Mouse (Mus musculus): ENCODE measurements around the gene Rai1. TPM values are rescaled to one million over a fixed set of nuclear protein-coding genes. Genes with fewer than 3 reads are reported as not detected.
A peak's percentile ranks its signal among the peaks of the same experiment; 100 is the strongest.

Gene Rai1
- polyA plus RNA-seq, 1 experiment from 2014 or later: 28.3 TPM

DNA sequence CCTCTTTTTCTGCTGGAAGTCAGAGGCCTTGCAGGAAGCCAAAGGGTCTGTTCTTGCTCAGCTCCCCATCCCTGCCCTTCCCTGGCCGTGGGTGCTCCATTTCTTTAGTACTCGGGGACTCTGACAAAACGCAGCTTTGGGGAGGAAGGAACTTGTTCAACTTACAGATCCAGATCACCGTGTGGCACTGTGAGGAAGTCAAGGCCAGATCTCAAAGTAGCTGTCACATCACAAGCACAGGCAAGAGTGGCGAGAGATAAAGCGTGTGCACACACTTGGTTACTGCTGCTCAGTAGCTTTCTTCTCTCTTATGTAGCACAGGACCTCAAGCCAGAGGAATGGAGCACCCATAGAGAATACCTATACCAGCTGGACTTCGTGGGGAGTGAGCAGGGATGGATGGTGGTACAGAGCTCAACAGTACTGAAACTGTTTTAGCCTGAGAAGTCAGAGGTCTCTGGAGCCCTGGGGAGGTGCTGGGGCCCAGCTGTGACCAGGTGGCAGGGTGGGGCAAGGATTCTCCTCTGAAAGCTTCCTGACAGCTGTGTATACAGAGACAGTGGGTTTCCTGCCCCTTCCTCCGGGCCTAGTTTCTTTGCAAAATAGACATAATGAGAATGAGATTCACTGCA lies 5.1 kb upstream of the Rai1 start:
- Histone ChIP-seq H3K4me2 (replicated peaks) (no peak overlapping the region), H3K27ac (replicated peaks) (no peak overlapping the region), H3K4me3 (no peak overlapping the region), H3K9ac (replicated peaks) (no peak overlapping the region), H3K36me3 (no peaks in the 10 kb centered on the region), H3K27me3 (no peaks in the 10 kb centered on the region), H3K4me1 (peaks cover 14% of the 10 kb centered on the region), H3K9me3 (no peaks in the 10 kb centered on the region)
- no peak for ATAC-seq (ENCODE audit: low FRiP score, low read depth)
- WGBS: 82% methylated on average over 8 of the region's 8 CpGs

DNA sequence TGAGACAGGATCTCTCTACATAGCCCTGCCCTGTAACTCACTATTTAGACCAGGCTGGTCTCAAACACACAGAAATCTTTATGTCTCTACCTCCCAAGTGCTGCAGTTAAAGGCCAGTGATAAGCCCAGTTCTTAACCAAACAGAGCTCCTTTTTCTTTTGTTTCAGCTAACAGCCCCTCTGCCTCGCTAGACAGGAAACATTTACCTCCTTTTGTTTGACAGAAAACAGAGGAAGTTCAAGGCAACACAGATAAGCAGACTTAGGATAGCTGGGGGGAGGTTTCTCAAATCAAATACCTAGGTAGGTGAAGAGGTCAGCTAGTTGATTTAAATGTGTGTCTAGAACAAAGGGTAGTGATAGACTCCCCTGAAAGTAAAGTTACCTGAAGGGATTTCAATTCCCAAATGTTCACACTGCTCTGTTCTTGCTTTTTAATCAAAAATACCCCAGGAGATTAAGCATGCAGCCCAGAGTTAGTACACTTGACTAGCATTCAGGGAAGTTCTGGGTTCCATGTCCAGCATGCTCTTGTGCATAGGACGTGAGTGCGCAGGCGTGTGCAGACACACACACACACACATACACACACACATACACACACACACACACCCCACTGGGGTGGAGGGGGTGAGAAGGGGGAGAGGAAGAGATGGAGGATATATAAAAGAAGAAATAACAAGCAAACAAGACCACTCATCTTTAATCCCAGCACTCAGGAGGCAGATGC lies 3.8 kb upstream of the Rai1 start:
- H3K36me3 ChIP-seq: no peaks in the 10 kb centered on the region
- no peaks in the 10 kb centered on the region for H3K9me3 ChIP-seq
- no peak for ATAC-seq (ENCODE audit: low FRiP score, low read depth)
- H3K4me2 ChIP-seq (replicated peaks): no peak overlapping the region
- H3K4me3 ChIP-seq: no peak overlapping the region
- no peak overlapping the region for H3K9ac ChIP-seq (replicated peaks)
- 77% methylated on average over 4 of the region's 4 CpGs for WGBS
- H3K27me3 ChIP-seq: no peaks in the 10 kb centered on the region
- no peak overlapping the region; the same call in 1 of the 2 replicates for H3K27ac ChIP-seq (replicated peaks)
- 0 out of 2 replicates have a peak, but pooled peaks cover 4% of the 10 kb centered on the region for H3K4me1 ChIP-seq

DNA sequence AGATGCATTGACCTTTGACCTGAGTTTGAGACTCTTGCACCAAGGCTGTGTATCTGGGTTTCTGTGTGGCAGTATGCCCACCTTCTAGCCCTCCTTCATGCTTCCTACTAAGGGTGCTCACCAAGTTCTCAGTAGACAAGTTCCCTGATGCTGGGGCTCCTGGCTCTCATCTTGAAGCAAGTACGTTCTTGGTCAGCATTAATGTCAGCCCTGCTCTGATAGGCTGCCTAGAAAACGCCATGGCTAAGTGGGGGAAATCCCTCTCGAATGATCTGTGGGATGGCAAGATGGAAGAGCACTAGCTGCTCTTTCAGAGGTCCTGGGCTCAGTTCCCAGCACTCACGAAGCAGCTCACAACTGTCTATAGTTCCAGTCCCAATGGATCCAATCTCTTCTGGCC lies 2.8 kb upstream of the Rai1 start:
- Histone ChIP-seq H3K36me3 (no peaks in the 10 kb centered on the region), H3K4me1 (peaks cover 10% of the 10 kb centered on the region), H3K27me3 (no peaks in the 10 kb centered on the region), H3K9ac (replicated peaks) (no peak overlapping the region), H3K27ac (replicated peaks) (no peak overlapping the region), H3K9me3 (no peaks in the 10 kb centered on the region), H3K4me2 (replicated peaks) (no peak overlapping the region), H3K4me3 (no peak overlapping the region)
- ATAC-seq (ENCODE audit: low FRiP score, low read depth): no peak
- WGBS: 78% methylated on average over 4 of the region's 4 CpGs

DNA sequence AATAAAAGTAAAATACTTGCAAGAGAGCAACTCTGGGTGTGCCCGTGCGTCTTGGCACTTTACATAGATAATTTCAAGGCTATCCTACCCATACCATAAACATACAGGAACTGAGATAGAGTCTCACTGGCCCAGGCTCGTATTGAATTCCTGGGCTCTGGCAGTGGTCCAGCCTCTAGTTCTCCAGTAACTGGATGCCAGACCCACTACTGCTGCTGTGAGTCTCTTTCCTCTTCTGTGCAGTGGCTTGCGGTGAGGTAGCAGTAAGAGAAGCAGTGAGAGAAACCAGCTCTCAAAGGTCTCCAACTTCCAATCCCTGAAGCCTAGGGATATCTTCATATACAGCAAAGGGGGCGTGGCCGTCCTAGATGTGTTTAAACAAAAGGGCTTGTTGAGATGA lies 2.1 kb upstream of the Rai1 start:
- H3K4me2 ChIP-seq (replicated peaks): no peak overlapping the region
- peaks cover 17% of the 10 kb centered on the region for H3K4me1 ChIP-seq
- WGBS: 91% methylated on average over 6 of the region's 6 CpGs
- no peaks in the 10 kb centered on the region for H3K9me3 ChIP-seq
- no peaks in the 10 kb centered on the region for H3K36me3 ChIP-seq
- no peaks in the 10 kb centered on the region for H3K27me3 ChIP-seq
- no peak overlapping the region for H3K27ac ChIP-seq (replicated peaks)
- ATAC-seq (ENCODE audit: low FRiP score, low read depth): no peak
- H3K4me3 ChIP-seq: no peak overlapping the region
- H3K9ac ChIP-seq (replicated peaks): no peak overlapping the region

DNA sequence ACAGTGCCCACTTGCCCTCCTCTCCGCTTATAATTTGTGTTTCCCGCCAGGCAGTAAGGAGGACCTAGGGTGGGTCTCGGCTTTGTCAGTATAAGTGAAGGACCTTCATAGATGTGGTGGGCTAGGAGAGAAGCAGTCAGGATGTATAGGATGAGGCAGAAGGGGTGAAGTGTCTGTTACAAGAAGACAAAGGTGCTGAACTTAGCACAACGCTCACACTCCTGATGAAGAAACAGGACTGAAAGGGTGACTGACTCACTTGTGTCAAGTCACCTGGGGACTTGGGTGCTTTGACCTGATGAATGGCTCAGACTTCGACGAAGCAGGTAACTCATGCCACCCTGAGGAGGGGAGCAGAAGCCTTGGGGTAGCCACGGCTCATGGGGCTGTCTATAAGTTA lies 1.2 kb upstream of the Rai1 start:
- Histone ChIP-seq H3K4me2 (replicated peaks) (no peak overlapping the region), H3K4me1 (peaks cover 26% of the 10 kb centered on the region), H3K9ac (replicated peaks) (no peak overlapping the region), H3K27ac (replicated peaks) (no peak overlapping the region), H3K9me3 (no peaks in the 10 kb centered on the region), H3K36me3 (no peaks in the 10 kb centered on the region), H3K4me3 (no peak overlapping the region), H3K27me3 (no peaks in the 10 kb centered on the region)
- WGBS: 93% methylated on average over 7 of the region's 7 CpGs
- no peak for ATAC-seq (ENCODE audit: low FRiP score, low read depth)

DNA sequence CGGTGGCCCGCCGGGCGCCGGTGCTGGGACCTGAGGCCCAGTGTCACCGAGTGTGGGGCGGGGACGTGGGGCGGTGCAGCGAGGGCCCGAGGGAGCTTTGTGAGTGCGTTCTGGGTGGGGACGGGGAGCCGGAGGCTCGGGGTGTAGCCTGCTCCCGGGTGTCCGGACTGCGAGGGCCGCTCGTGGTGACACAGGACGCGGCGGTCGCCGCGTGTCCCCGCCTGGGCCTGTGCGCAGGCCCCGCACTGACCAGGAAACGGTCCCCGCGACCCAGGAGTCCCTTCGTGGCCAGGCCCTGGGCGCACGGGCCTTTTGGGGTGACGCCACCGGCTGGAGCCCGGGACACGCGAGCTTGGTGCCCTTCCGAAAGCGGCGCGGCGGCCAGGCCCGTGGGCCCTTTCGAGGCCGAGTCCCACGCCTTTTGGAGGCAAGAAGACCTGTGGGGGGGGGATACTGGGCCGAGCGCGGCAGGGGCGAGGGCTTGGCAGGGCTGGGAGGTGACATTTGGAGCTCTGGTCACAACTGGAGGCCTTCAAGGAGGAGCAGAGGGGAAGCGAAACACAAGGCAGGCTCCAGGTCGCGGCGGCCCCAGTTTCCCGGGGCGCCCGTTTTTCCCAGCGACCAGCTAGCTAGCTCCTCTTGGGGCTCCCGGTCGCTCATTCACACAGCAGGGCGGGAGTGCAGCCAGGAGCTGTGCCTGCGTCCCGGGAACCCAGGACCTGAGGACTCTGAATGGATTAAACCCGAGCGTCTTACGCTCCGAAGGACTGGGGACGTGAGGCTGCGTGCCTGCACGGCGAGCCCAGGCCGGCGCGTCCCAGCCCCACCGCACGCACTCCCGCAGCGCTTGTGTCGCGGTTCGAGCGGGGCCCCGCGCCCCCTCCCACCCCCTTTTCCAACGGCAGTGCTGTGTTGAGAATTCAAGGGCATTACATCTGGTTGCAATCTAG lies 1.1 kb downstream of the Rai1 start:
- peak; percentile 48 for ATAC-seq (ENCODE audit: low FRiP score, low read depth)
- peaks cover 44% of the 10 kb centered on the region for H3K4me1 ChIP-seq
- WGBS: under 1% methylated on average over 86 of the region's 88 CpGs

DNA sequence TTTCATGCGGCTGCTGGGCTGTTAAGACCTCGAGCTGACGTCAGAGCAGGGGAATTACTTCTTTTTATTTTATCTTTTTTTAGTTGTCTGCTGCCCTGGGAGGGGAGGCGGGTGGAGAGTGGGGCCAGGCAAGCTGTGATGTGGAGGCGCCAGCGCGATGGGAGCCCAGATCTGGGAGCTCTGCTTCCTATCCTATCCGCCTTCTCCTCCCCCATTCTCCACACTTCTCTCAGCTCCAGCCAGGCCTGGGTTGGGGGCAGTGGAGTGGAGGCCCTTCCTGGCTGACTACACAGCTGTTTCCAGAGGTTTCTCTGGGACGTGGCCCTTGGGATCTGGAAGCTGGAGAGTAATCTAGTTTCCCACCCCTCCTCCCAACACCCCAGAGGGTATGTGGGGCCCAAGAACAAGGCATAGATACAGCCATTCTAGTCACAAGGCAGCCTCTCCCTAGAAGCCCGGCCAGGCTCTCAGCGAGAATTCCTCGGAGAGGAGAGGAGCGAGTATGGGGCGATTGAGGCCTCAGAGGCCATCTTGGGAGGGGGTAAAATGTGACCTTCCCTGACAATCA lies 1.8 kb downstream of the Rai1 start:
- Histone ChIP-seq H3K36me3 (no peaks in the 10 kb centered on the region), H3K4me1 (peaks cover 45% of the 10 kb centered on the region)
- 0% methylated on average over 14 of the region's 14 CpGs for WGBS

More for the DNA sequence above, 1.1 kb downstream of the Rai1 start:
- Histone ChIP-seq H3K4me2 (replicated peaks) (peak overlapping the region; percentile 79), H3K9me3 (no peaks in the 10 kb centered on the region), H3K36me3 (no peaks in the 10 kb centered on the region), H3K27me3 (no peaks in the 10 kb centered on the region), H3K27ac (replicated peaks) (peak overlapping the region; percentile 89), H3K9ac (replicated peaks) (peak overlapping the region; percentile 99), H3K4me3 (peak overlapping the region; percentile 99)

DNA sequence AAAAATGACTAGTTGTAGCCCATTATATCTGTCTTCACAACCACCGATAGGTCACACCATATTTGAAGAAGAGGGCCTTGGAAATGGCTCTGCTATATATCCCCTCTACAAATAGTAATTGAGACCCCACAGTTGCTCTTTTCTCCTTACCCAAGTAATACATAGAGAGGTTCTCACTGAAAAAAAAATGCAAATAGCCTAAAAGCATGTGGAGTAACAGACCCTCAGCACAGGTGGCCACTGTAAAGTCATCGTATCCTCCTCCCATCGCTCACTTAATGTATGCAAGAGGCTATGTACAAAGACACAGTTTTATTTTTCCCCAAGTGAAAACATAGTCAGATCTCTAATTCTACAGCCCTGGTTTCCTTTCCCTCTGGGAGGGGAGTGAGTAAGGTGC lies 2.6 kb downstream of the Rai1 start:
- Histone ChIP-seq H3K9me3 (no peaks in the 10 kb centered on the region), H3K4me3 (no peak overlapping the region), H3K9ac (replicated peaks) (peak overlapping the region; percentile 99), H3K4me2 (replicated peaks) (peak overlapping the region; percentile 79), H3K27ac (replicated peaks) (0 out of 2 replicates have a peak overlapping the region, but pooled peaks have one; percentile 89), H3K27me3 (no peaks in the 10 kb centered on the region), H3K4me1 (peaks cover 54% of the 10 kb centered on the region), H3K36me3 (no peaks in the 10 kb centered on the region)
- no peak for ATAC-seq (ENCODE audit: low FRiP score, low read depth)
- 81% methylated on average over 3 of the region's 3 CpGs for WGBS

More for the DNA sequence above, 1.8 kb downstream of the Rai1 start:
- Histone ChIP-seq H3K4me2 (replicated peaks) (peak overlapping the region; percentile 79), H3K27ac (replicated peaks) (peak overlapping the region; percentile 89), H3K9ac (replicated peaks) (peak overlapping the region; percentile 99), H3K27me3 (no peaks in the 10 kb centered on the region), H3K4me3 (peak overlapping the region; percentile 99), H3K9me3 (no peaks in the 10 kb centered on the region)
- ATAC-seq (ENCODE audit: low FRiP score, low read depth): peak; percentile 32

DNA sequence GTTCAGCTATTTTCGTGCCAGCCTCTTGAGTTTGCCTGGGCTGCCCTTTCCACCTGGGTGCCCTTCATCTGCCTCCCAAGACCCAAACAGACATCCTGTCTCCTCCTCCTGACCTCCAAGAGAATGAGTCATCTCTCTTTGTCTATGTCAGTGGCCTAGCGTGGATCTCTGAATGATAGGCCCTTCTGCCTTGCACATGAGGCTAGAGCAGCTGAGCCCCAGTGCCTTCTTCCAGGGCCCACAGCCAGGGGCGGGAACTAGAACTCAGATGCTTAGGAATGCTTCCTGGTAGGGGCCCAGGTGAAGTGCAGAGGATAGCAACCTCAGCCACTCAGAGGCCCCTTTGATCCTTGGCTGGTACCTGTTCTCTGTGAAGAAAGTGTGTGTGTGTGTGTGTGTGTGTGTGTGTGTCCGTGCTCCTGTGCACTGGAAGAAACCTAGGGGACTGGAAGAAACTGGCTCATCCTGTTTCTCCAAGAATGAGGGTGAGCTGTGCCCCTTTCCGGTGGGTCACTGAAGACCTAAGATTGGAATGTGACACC lies 3.9 kb downstream of the Rai1 start:
- WGBS: 56% methylated on average over 5 of the region's 5 CpGs
- no peaks in the 10 kb centered on the region for H3K27me3 ChIP-seq
- no peak overlapping the region for H3K27ac ChIP-seq (replicated peaks)
- no peak overlapping the region for H3K9ac ChIP-seq (replicated peaks)
- H3K9me3 ChIP-seq: no peaks in the 10 kb centered on the region
- no peaks in the 10 kb centered on the region for H3K36me3 ChIP-seq
- H3K4me1 ChIP-seq: peaks cover 65% of the 10 kb centered on the region
- no peak for ATAC-seq (ENCODE audit: low FRiP score, low read depth)
- no peak overlapping the region for H3K4me2 ChIP-seq (replicated peaks)
- no peak overlapping the region for H3K4me3 ChIP-seq

DNA sequence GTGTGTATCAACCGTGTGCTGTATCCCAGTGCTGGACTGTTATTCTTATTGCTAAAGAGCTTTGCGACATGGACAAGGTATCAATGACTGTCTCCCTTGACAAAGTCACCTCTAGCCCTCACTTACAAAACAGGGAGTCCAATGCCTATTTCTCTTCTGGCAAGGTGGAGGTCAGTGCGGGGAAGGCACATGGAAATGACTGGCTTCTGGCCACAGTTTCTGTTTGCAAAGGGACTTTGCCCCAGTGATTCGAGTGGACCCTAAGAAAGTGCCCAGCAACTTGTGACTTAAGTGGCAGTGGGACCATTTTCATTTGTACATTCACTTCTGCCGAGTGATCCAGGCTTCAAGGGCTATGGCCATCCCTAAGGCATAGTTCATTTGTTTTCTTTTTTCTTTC lies 5.6 kb downstream of the Rai1 start:
- no peak for ATAC-seq (ENCODE audit: low FRiP score, low read depth)
- 77% methylated on average over 5 of the region's 5 CpGs for WGBS
- Histone ChIP-seq H3K4me2 (replicated peaks) (no peak overlapping the region), H3K4me3 (no peak overlapping the region), H3K9me3 (no peaks in the 10 kb centered on the region), H3K27ac (replicated peaks) (no peak overlapping the region), H3K9ac (replicated peaks) (no peak overlapping the region), H3K36me3 (no peaks in the 10 kb centered on the region), H3K4me1 (peaks cover 74% of the 10 kb centered on the region), H3K27me3 (no peaks in the 10 kb centered on the region)

DNA sequence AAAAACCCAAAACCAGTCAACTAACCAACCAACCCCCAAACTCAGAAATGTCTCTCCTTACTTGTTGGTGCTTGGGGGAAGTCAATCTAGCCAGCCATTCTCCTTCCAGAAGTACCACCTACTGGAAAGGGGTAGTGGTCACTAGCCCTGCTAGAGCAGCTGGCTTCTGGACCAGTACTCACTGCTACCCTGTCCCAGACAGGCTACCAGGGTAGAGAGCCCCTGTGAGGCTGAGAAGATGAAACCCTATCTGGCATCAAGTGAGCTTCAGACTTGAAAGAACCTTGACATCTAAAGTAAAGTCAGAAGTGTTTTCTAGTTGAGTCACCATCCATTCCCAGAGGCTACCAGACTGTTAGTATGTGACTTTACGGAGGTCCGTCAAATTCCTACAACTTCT lies 6.8 kb downstream of the Rai1 start:
- Histone ChIP-seq H3K4me1 (peaks cover 81% of the 10 kb centered on the region), H3K36me3 (no peaks in the 10 kb centered on the region), H3K9me3 (no peaks in the 10 kb centered on the region), H3K4me2 (replicated peaks) (no peak overlapping the region), H3K27ac (replicated peaks) (no peak overlapping the region), H3K27me3 (no peaks in the 10 kb centered on the region), H3K4me3 (no peak overlapping the region), H3K9ac (replicated peaks) (no peak overlapping the region)
- WGBS: 96% methylated on average over 2 of the region's 2 CpGs
- no peak for ATAC-seq (ENCODE audit: low FRiP score, low read depth)
